Mouse (Mus musculus) erythroblast, embryonic 14.5 days (primary cell): ENCODE measurements around the gene Mrgpra2b. TPM values are rescaled to one million over a fixed set of nuclear protein-coding genes. Genes with fewer than 3 reads are reported as not detected.

Experiments
- polyA plus RNA-seq: library from polyadenylated mRNA; stranded (reverse); fragments of >175 nt; gene quantifications from 2 replicates; pipeline ENCODE4 v1.2.3, GENCODE M21; 2012

Mrgpra2b gene
- polyA plus RNA-seq, 1 experiment = not detected

Other genes starting within 250 kb of the Mrgpra2b start
- gene Mrgpra1, start 174.6 kb downstream of the Mrgpra2b start, polyA plus RNA-seq = not detected in 2 replicates
- not detected in 2 replicates for gene Mrgpra2a, start 76.7 kb downstream of the Mrgpra2b start, polyA plus RNA-seq
- gene Mrgpra3, start 72.5 kb upstream of the Mrgpra2b start, polyA plus RNA-seq = not detected in 2 replicates